In genomic region chr1:34862877-34863276, GRCm38 (mm10) we compare ENCODE assay signal across 25 mouse cellular contexts. TPM values are rescaled to one million over a fixed set of nuclear protein-coding genes. Genes with fewer than 3 reads are reported as not detected.
DNase-seq lines count a peak whose midpoint lies in the region; ATAC-seq lines count a peak whose summit lies in the region.
"Had no signal": no experiment of that assay in that cellular context is flagged by ENCODE, and none has a peak within 500 bp of the region (broad histone marks: within the 10 kb centered on the region; RNA-seq: fewer than 3 reads in every experiment).

No protein-coding gene starts in this region.

- no peaks in the 10 kb centered on the region for H3K9me3 ChIP-seq in kidney, embryonic 14.5 days (ENCODE audit: control insufficient read depth, low read length)
- H3K9me3 ChIP-seq: embryonic facial prominence, embryonic 10.5 days; embryonic facial prominence, embryonic 13.5 days; forebrain, embryonic 12.5 days; forebrain, embryonic 15.5 days; heart, embryonic 10.5 days; heart, embryonic 13.5 days; hindbrain, embryonic 12.5 days; hindbrain, embryonic 15.5 days had no signal

- no peak for ATAC-seq in kidney, embryonic 14.5 days (ENCODE audit: low FRiP score, low TSS enrichment)
- ATAC-seq: CD4-positive, CD25-positive, alpha-beta regulatory T cell, adult 4 months; forebrain, embryonic 15.5 days had no signal

- no peak overlapping the region for H3K27ac ChIP-seq in kidney, embryonic 14.5 days (ENCODE audit: low read depth, low read length)
- H3K27ac ChIP-seq: embryonic facial prominence, embryonic 10.5 days; embryonic facial prominence, embryonic 13.5 days; forebrain, embryonic 12.5 days; forebrain, embryonic 15.5 days; heart, adult 2 months; hindbrain, embryonic 12.5 days; hindbrain, embryonic 15.5 days had no signal

- no peak overlapping the region for H3K4me3 ChIP-seq in kidney, embryonic 14.5 days (ENCODE audit: low read length)
- H3K4me3 ChIP-seq: embryonic facial prominence, embryonic 10.5 days; embryonic facial prominence, embryonic 13.5 days; erythroblast, embryonic 14.5 days; forebrain, embryonic 12.5 days; forebrain, embryonic 15.5 days; heart, adult 2 months; heart, embryonic 10.5 days; heart, embryonic 13.5 days; hindbrain, embryonic 12.5 days; hindbrain, embryonic 15.5 days had no signal

- 92% methylated on average over 13 of the region's 13 CpGs for WGBS in kidney, embryonic 14.5 days

- no peak overlapping the region for H3K9ac ChIP-seq in kidney, embryonic 14.5 days (ENCODE audit: low read depth, low read length)
- H3K9ac ChIP-seq: embryonic facial prominence, embryonic 13.5 days; forebrain, embryonic 12.5 days; forebrain, embryonic 15.5 days; heart, embryonic 13.5 days; hindbrain, embryonic 12.5 days; hindbrain, embryonic 15.5 days had no signal

- H3K4me2 ChIP-seq in kidney, embryonic 14.5 days (replicated peaks; ENCODE audit: low read depth, low read length): no peak overlapping the region
- H3K4me2 ChIP-seq: embryonic facial prominence, embryonic 13.5 days; forebrain, embryonic 12.5 days; forebrain, embryonic 15.5 days; heart, embryonic 13.5 days; hindbrain, embryonic 12.5 days; hindbrain, embryonic 15.5 days had no signal

- peak; percentile 63 for DNase-seq in kidney, adult 11 months
- no peak for DNase-seq in kidney, postnatal 4 days
- peak; percentile 65 to 67 for DNase-seq in kidney, adult 8-10 months
- DNase-seq in kidney, postnatal 10 days: peak; percentile 26
- DNase-seq in kidney, postnatal 25 days: peak; percentile 45 to 66
- DNase-seq in adrenal gland, postnatal 36 days: no peak
- DNase-seq: adrenal gland, adult 2 months; adrenal gland, postnatal 14 days; cerebellum, adult 8-10 months; cerebellum, postnatal 10 days; cerebellum, postnatal 36 days; embryo, embryonic 11 days; gastrocnemius, postnatal 25 days had no signal

- no peaks in the 10 kb centered on the region for H3K4me1 ChIP-seq in kidney, embryonic 14.5 days (ENCODE audit: control insufficient read depth, insufficient read depth, low read length)
- H3K4me1 ChIP-seq: embryonic facial prominence, embryonic 10.5 days; embryonic facial prominence, embryonic 13.5 days; forebrain, embryonic 12.5 days; forebrain, embryonic 15.5 days; hindbrain, embryonic 12.5 days; hindbrain, embryonic 15.5 days had no signal

- H3K36me3 ChIP-seq in kidney, embryonic 14.5 days (ENCODE audit: control insufficient read depth, insufficient read depth, low read length): peaks cover 2% of the 10 kb centered on the region; the same call in 1 of the 2 replicates

- H3K27me3 ChIP-seq in kidney, embryonic 14.5 days (ENCODE audit: control insufficient read depth, insufficient read depth, low read length): no peaks in the 10 kb centered on the region
- H3K27me3 ChIP-seq: embryonic facial prominence, embryonic 13.5 days; forebrain, embryonic 12.5 days; forebrain, embryonic 15.5 days; heart, embryonic 13.5 days; hindbrain, embryonic 12.5 days; hindbrain, embryonic 15.5 days had no signal

RNA-seq across cellular contexts. Expression of gene Plekhb2, which starts 13.1 kb away (rescaled TPM):
- 18.7 and 36.0 TPM in 2 replicates for polyA plus RNA-seq in kidney, embryonic 14.5 days (2014; fragmentation: Nextera tagmentation; extraction: Ambion mirVana)
- total RNA-seq in adrenal gland, postnatal 36 days (2021): 100 to 1,000 TPM; 185 to 193 TPM

RNA-seq across cellular contexts. Expression of gene Fam168b, which starts 20.0 kb away (rescaled TPM):
- polyA plus RNA-seq in kidney, embryonic 14.5 days (2014; fragmentation: Nextera tagmentation; extraction: Ambion mirVana): 39.8 and 68.8 TPM in 2 replicates
- total RNA-seq in adrenal gland, postnatal 36 days (2021): 100 to 1,000 TPM; 133 to 149 TPM

Comparison
In these comparisons a context has a peak if more than half of its experiments do, and no peak if none do; other contexts are left out.
1. DNase-seq: peak in kidney, adult 11 months (single experiment), kidney, adult 8-10 months (2 of 2), kidney, postnatal 10 days (single experiment) and kidney, postnatal 25 days (2 of 2); none in kidney, postnatal 4 days (0 of 2) and adrenal gland, postnatal 36 days (0 of 2).